Mouse (Mus musculus): ENCODE measurements at regions not wholly inside any gene's neighbourhood (a gene's known extent, or its start where the extent isn't known, plus 50 kb on each side); places are given as distances from the start of the nearest gene placed in this dataset.

- TF ChIP-seq CTCF (IDR thresholded peaks at IDR 0.05; ENCODE audit: control insufficient read depth, insufficient read depth, low read length) (no peak), POLR2A (IDR thresholded peaks at IDR 0.05; ENCODE audit: borderline replicate concordance, control insufficient read depth, low read depth, low read length) (no peak)
These were observed 115.2 kb downstream of the Gm12728 start for GRCm38 (mm10) chr4:105904896-105905295.
